Mouse (Mus musculus) urinary bladder, adult 2 months (tissue): Measurements from ENCODE around the gene Slc22a20. TPM values are rescaled to one million over a fixed set of nuclear protein-coding genes. Genes with fewer than 3 reads are reported as not detected.

Experiments used
- DNase-seq: peaks from one replicate; pipeline ENCODE4 v3.0.0; 2022; ENCODE audit warnings: low spot score
- polyA plus RNA-seq: library from polyadenylated mRNA; depleted of rRNA; stranded (reverse); fragments of >200 nt; gene quantifications from 2 replicates; pipeline ENCODE4 v1.2.3, GENCODE M21; 2012

Slc22a20 gene
- polyA plus RNA-seq, 1 experiment, result 0.12 TPM

GRCm38 (mm10) chr19:5990033-5990432 lies 4.1 kb upstream of the Slc22a20 start:
- no peak for DNase-seq

- no peak for DNase-seq
These were observed 3.6 kb upstream of the Slc22a20 start for GRCm38 (mm10) chr19:5989585-5989984.

GRCm38 (mm10) chr19:5988815-5989452 lies 3.0 kb upstream of the Slc22a20 start:
- peak; percentile 63 for DNase-seq

- DNase-seq, result peak; percentile 35
These were observed 2.3 kb upstream of the Slc22a20 start for GRCm38 (mm10) chr19:5988027-5988814.

GRCm38 (mm10) chr19:5980477-5980876 lies 5.5 kb downstream of the Slc22a20 start:
- no peak for DNase-seq

- no peak for DNase-seq
These were observed 8.2 kb downstream of the Slc22a20 start for GRCm38 (mm10) chr19:5977717-5978116.

- no peak for DNase-seq
These were observed 10.3 kb downstream of the Slc22a20 start for GRCm38 (mm10) chr19:5975676-5976075.

- no peak for DNase-seq
These were observed 10.8 kb downstream of the Slc22a20 start for GRCm38 (mm10) chr19:5975112-5975511.

- no peak for DNase-seq
These were observed 18.3 kb downstream of the Slc22a20 start for GRCm38 (mm10) chr19:5967664-5968063.

- DNase-seq, result no peak
These were observed 19.2 kb downstream of the Slc22a20 start for GRCm38 (mm10) chr19:5966786-5967185.

- DNase-seq, result no peak
These were observed 20.0 kb downstream of the Slc22a20 start for GRCm38 (mm10) chr19:5965910-5966309.

- no peak for DNase-seq
These were observed 20.7 kb downstream of the Slc22a20 start for GRCm38 (mm10) chr19:5965280-5965679.

GRCm38 (mm10) chr19:5964804-5965203 lies 21.1 kb downstream of the Slc22a20 start:
- DNase-seq, result no peak

GRCm38 (mm10) chr19:5963883-5964562 lies 21.9 kb downstream of the Slc22a20 start, which contains the start of gene Pola2:
Gene Pola2, minus strand, starts transcription at chr19:5964202.
- peak; percentile 81 for DNase-seq

GRCm38 (mm10) chr19:5962651-5963050 lies 23.3 kb downstream of the Slc22a20 start:
- no peak for DNase-seq

- no peak for DNase-seq
These were observed 28.6 kb downstream of the Slc22a20 start for GRCm38 (mm10) chr19:5957371-5957770.

GRCm38 (mm10) chr19:5956685-5957084 lies 29.3 kb downstream of the Slc22a20 start:
- peak; percentile 65 for DNase-seq

GRCm38 (mm10) chr19:5955704-5956670 lies 30.0 kb downstream of the Slc22a20 start:
- no peak for DNase-seq

GRCm38 (mm10) chr19:5954936-5955335 lies 31.0 kb downstream of the Slc22a20 start:
- no peak for DNase-seq

GRCm38 (mm10) chr19:5954031-5954710 lies 31.8 kb downstream of the Slc22a20 start:
- no peak for DNase-seq
